Mouse (Mus musculus) midbrain, postnatal 0 days (tissue): ENCODE measurements around the gene Ciart. TPM values are rescaled to one million over a fixed set of nuclear protein-coding genes. Genes with fewer than 3 reads are reported as not detected.

ENCODE experiments used
- ATAC-seq: fragments of 200-750 bp; cut with Nextera tagmentation; 2 replicates; pipeline ENCODE4 v1.8.0; 2017; ENCODE audit warnings: moderate number of reproducible peaks, mild to moderate bottlenecking, moderate TSS enrichment, moderate library complexity; ENCODE audit not compliant: low FRiP score
- DNase-seq: peaks from one replicate; pipeline ENCODE4 v3.0.0-alpha.2; 2015; ENCODE audit warnings: low spot score
- H3K27ac ChIP-seq: fragments of 300-500 bp; sonication (generic); 2 replicates; pipeline ENCODE4 v1.5.1; 2014; ENCODE audit warnings: low read depth, mild to moderate bottlenecking, low read length, mixed read lengths
- H3K27me3 ChIP-seq: fragments of 300-500 bp; sonication (generic); 2 replicates; pipeline ENCODE4 v1.6.1; 2014; ENCODE audit warnings: low read length, control low read depth, mixed read lengths; ENCODE audit not compliant: insufficient read depth
- H3K36me3 ChIP-seq: fragments of 300-500 bp; sonication (generic); 2 replicates; pipeline ENCODE4 v1.6.1; 2014; ENCODE audit warnings: low read length, control low read depth, mixed read lengths; ENCODE audit not compliant: insufficient read depth
- H3K4me1 ChIP-seq: fragments of 300-500 bp; sonication (generic); 2 replicates; pipeline ENCODE4 v1.6.1; 2014; ENCODE audit warnings: mild to moderate bottlenecking, control low read depth, antibody characterized with exemption, low read length, mixed read lengths; ENCODE audit not compliant: insufficient read depth
- H3K4me2 ChIP-seq: fragments of 300-500 bp; sonication (generic); 2 replicates; pipeline ENCODE4 v1.6.1; 2014; ENCODE audit warnings: low read depth, mild to moderate bottlenecking, low read length, mixed read lengths; ENCODE audit not compliant: poor library complexity, severe bottlenecking
- H3K4me3 ChIP-seq: fragments of 300-500 bp; sonication (generic); 2 replicates; pipeline ENCODE4 v1.5.1; 2014; ENCODE audit warnings: low read depth, mild to moderate bottlenecking, low read length, moderate library complexity
- H3K9ac ChIP-seq: fragments of 300-500 bp; sonication (generic); replicated peaks from 2 replicates; pipeline ENCODE4 v1.6.1; 2014; ENCODE audit warnings: mild to moderate bottlenecking, low read length, moderate library complexity, mixed read lengths; ENCODE audit not compliant: poor library complexity, severe bottlenecking
- H3K9me3 ChIP-seq: fragments of 300-500 bp; sonication (generic); 2 replicates; pipeline ENCODE4 v1.6.1; 2016; ENCODE audit warnings: low read length, control low read depth
- CTCF ChIP-seq: IDR thresholded peaks from 2 replicates; pipeline ENCODE4 v1.5.1; 2016; ENCODE audit warnings: antibody characterized with exemption, mild to moderate bottlenecking
- WGBS: fragments of 180-500 bp; shearing (Covaris S2); extraction: QIAGEN DNeasy Blood & Tissue Kit; methylation state at CpG from one replicate; pipeline ENCODE4 v1.1.7; 2014; 5-methylcytosine and 5-hydroxymethylcytosine counted together
- polyA plus RNA-seq: library from polyadenylated mRNA; unstranded; fragments of >200 nt; fragmentation: Nextera tagmentation; extraction: Ambion mirVana; gene quantifications from 2 replicates; pipeline ENCODE4 v1.2.1, GENCODE M21; 2015
- total RNA-seq: library from RNA; depleted of rRNA; stranded (reverse); fragments of >200 nt; gene quantifications from 2 replicates; pipeline ENCODE4 v1.2.3, GENCODE M21; 2014

The Ciart gene
- total and polyA plus RNA-seq, 2 experiments from 2014 or later, result 5.2 to 12.6 TPM

GRCm38 (mm10) chr3:95856115-95856514 lies 25.9 kb downstream of the Ciart start:
- peak overlapping the region; percentile 32; the same call in 1 of the 2 replicates for H3K27ac ChIP-seq
- no peak for DNase-seq

DNA sequence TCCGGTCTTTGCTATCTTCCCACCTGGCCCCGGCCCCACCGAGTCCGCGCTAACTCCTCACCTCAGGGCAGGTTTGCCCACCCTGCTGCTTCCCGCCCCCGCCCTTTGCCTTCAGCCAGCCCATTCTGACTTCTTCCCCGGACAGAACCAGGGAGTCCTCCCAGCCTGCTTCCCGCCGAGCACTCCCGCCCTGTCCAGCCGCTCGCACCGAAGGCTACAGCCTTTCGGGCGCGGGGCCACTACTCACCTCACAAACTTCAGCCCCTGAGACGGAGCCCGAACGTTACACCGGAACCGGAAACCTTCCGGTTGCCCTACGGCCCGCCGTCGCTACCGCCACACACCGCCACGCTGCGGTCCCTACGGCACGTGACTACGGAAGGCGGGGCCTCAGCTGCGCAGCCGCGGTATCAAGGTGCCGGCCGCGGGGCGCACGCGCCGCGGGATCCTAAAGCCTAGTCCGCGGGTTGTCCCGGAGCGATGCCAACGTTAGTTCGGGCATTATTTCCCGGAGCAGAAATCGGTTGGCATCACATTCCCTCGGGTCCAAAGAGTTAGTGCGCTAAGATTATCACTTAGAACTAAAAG lies 26.5 kb downstream of the Ciart start, which contains the start of gene Prpf3:
Prpf3 (minus strand) TSS at position 384 of the 588 bp plus-strand sequence.
- peak; percentile 97 for ATAC-seq
- no peaks in the 10 kb centered on the region for H3K9me3 ChIP-seq
- H3K9ac ChIP-seq, result peak within 1 kb of the TSS; percentile 74
- under 1% methylated on average over 56 of the region's 56 CpGs for WGBS
- peak; percentile 93 for DNase-seq
- H3K27ac ChIP-seq, result peak within 1 kb of the TSS; percentile 71
- peak; percentile 5; the same call in 1 of the 2 replicates for TF ChIP-seq CTCF
- peaks cover 11% of the 10 kb centered on the region for H3K36me3 ChIP-seq
- peak within 1 kb of the TSS; percentile 78 for H3K4me2 ChIP-seq
- peaks cover 2% of the 10 kb centered on the region; the same call in 1 of the 2 replicates for H3K4me1 ChIP-seq
- peak within 1 kb of the TSS; percentile 85 for H3K4me3 ChIP-seq
- H3K27me3 ChIP-seq, result no peaks in the 10 kb centered on the region

More at GRCm38 (mm10) chr3:95856115-95856514, 25.9 kb downstream of the Ciart start:
- peak; percentile 14; the same call in 1 of the 2 replicates for ATAC-seq
- H3K4me2 ChIP-seq, result peak overlapping the region; percentile 78
- H3K9me3 ChIP-seq, result no peaks in the 10 kb centered on the region
- peak overlapping the region; percentile 74; the same call in 1 of the 2 replicates for H3K9ac ChIP-seq
- H3K27me3 ChIP-seq, result no peaks in the 10 kb centered on the region
- peaks cover 6% of the 10 kb centered on the region; the same call in 1 of the 2 replicates for H3K36me3 ChIP-seq
- no peak for TF ChIP-seq CTCF
- peaks cover 2% of the 10 kb centered on the region; the same call in 1 of the 2 replicates for H3K4me1 ChIP-seq
- WGBS, result 23% methylated on average over 7 of the region's 7 CpGs
- peak overlapping the region; percentile 85 for H3K4me3 ChIP-seq

DNA sequence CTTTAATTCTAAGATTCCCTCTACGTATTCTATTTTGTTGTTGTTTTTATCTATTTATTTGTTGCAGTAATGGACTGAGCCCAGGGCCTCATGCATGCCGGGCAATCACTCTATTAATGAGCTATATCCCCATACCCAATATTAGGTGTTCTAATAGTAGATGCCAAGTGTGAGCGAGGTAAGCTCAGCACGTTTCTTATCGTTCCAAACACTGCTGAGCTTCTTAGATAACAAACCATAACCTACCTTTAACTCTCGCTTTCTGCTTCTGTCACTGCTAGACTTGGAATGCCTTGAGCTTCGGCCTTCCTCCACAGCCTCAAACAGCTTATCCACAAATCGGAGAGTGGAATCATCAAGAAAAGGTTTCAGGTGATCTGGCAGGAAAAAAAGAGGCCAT lies 30.7 kb downstream of the Ciart start:
- Histone ChIP-seq H3K4me3 (no peak overlapping the region), H3K4me1 (peaks cover 2% of the 10 kb centered on the region; the same call in 1 of the 2 replicates), H3K36me3 (peaks cover 49% of the 10 kb centered on the region), H3K9me3 (no peaks in the 10 kb centered on the region), H3K4me2 (no peak overlapping the region), H3K9ac (no peak overlapping the region), H3K27ac (no peak overlapping the region), H3K27me3 (no peaks in the 10 kb centered on the region)
- WGBS, result 97% methylated on average over 8 of the region's 8 CpGs
- no peak for ATAC-seq
- no peak for TF ChIP-seq CTCF
- DNase-seq, result no peak

GRCm38 (mm10) chr3:95850611-95851010 lies 31.4 kb downstream of the Ciart start:
- TF ChIP-seq CTCF, result no peak
- Histone ChIP-seq H3K9ac (no peak overlapping the region), H3K36me3 (peaks cover 55% of the 10 kb centered on the region), H3K4me1 (peaks cover 2% of the 10 kb centered on the region; the same call in 1 of the 2 replicates), H3K4me3 (no peak overlapping the region), H3K4me2 (no peak overlapping the region), H3K27ac (no peak overlapping the region), H3K27me3 (no peaks in the 10 kb centered on the region), H3K9me3 (no peaks in the 10 kb centered on the region)
- DNase-seq (no peak), ATAC-seq (no peak)
- 87% methylated on average over 4 of the region's 4 CpGs for WGBS

DNA sequence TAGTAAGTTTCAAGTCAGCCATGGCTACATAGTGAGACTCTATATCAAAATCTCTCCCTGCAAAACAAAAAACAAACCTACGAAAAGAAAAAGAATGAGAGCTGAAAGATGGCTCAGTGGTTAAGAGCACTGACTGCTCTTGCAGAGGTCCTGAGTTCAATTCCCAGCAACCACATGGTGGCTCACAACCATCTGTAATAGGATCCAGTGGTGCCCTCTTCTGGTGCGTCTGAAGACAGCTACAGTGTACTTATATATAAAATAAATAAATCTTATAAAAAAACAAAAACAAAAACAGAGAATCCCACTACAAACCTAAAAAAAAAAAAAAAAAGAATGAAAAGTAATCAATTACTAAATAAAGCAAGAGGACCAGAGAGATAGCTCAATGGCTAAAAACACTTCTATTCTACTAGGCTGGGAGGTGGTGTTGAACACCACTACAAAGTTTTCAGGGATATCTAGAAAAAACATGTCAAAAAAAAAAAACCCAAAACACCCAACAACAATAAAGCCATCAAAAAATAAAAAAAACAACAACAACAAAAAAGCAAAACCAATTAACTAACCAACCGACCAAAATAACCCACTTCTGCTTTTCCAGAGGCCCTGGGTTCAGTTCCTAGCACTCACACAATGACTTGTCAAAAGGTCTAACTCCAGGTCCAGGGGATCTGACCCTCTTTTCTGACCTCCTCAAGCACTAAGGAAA lies 39.4 kb downstream of the Ciart start:
- H3K9me3 ChIP-seq, result no peaks in the 10 kb centered on the region
- no peak overlapping the region for H3K27ac ChIP-seq
- no peak overlapping the region for H3K4me2 ChIP-seq
- no peaks in the 10 kb centered on the region for H3K27me3 ChIP-seq
- H3K4me3 ChIP-seq, result no peak overlapping the region
- no peak overlapping the region for H3K9ac ChIP-seq
- TF ChIP-seq CTCF, result peak; percentile 30
- 91% methylated on average over 3 of the region's 3 CpGs for WGBS
- peaks cover 57% of the 10 kb centered on the region for H3K36me3 ChIP-seq
- no peak for DNase-seq
- H3K4me1 ChIP-seq, result no peaks in the 10 kb centered on the region
- ATAC-seq, result no peak

DNA sequence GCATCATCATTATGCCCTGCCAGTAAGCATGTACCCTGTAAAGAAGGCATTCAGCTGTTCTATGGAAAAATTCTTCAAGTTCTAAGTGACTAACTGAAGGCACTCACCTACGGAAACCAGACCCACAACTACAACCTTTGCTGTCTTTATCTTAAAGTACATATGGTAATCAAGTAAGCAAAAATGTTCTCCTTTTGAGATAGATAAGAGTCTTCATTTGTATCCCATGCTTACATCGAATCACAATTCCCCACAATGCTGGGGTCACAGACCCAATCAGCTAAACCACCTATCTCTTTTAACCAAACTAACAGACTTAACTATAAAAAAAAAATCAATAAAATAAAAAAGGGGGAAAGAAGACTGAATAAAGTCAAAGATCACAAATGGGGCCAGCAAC lies 42.8 kb downstream of the Ciart start:
- DNase-seq, result no peak
- Histone ChIP-seq H3K4me1 (no peaks in the 10 kb centered on the region), H3K9ac (no peak overlapping the region), H3K27ac (no peak overlapping the region), H3K27me3 (no peaks in the 10 kb centered on the region), H3K9me3 (no peaks in the 10 kb centered on the region), H3K4me2 (no peak overlapping the region), H3K4me3 (no peak overlapping the region), H3K36me3 (peaks cover 44% of the 10 kb centered on the region)
- 94% methylated on average over 2 of the region's 2 CpGs for WGBS
- TF ChIP-seq CTCF, result no peak
- no peak for ATAC-seq
